Mouse (Mus musculus) lung, postnatal 4 days (tissue): Measurements from ENCODE around the gene Smndc1.

Source experiments
- DNase-seq, 2 experiments: peaks; one replicate each; pipeline ENCODE4 v3.0.0; 2021

Smndc1 gene

GRCm38 (mm10) chr19:53378421-53378820 is 12.0 kb downstream of the Smndc1 start:
- DNase-seq = no peak

DNA sequence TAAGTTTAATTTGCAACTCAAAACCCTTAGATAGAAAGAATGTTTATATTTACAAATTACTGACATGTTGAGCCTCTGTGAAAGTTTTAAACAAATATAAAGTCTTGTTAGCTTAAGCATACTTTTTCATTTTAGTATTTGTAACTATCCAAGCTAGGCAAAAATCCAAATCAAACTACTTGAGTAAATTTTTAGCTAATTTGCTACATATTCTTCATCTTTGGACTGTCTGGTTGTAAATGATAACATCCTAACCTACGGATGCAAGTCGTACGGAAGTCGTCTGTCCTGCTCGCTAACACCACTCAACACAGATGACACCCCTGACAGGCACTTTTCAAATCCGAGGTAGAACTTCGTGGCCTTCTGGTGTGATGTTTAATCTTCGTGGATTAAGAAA is 12.7 kb downstream of the Smndc1 start:
- no peak for DNase-seq

GRCm38 (mm10) chr19:53375816-53376215 is 14.6 kb downstream of the Smndc1 start:
- DNase-seq = no peak

DNA sequence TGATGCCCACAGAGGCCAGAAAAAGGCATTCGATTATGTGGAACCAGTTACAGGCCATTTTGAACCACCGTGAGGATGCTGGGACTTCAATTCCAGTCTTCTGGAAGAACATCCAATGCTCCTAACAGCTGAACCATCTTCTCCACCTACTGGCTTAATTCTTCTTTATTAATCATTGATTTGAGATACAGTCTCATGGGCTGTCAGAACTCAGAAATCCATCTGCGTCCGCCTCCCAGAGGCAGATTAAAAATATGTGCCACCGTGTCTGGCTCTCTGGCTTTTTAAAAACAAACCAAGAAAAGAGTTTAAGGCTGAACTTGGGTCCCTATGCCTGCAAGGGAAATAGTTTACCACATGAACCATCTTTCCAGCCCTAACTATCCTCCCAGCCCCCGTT is 15.1 kb downstream of the Smndc1 start:
- DNase-seq = no peak

- DNase-seq = no peak
These were observed 16.8 kb downstream of the Smndc1 start for GRCm38 (mm10) chr19:53373570-53373969.

- no peak for DNase-seq
These were observed 18.7 kb downstream of the Smndc1 start, which contains the start of gene Gm10197 for GRCm38 (mm10) chr19:53371666-53372065. TSS of gene Gm10197 (minus strand) at chr19:53371766.

- DNase-seq = no peak
These were observed 20.1 kb downstream of the Smndc1 start for GRCm38 (mm10) chr19:53370233-53370632.

DNA sequence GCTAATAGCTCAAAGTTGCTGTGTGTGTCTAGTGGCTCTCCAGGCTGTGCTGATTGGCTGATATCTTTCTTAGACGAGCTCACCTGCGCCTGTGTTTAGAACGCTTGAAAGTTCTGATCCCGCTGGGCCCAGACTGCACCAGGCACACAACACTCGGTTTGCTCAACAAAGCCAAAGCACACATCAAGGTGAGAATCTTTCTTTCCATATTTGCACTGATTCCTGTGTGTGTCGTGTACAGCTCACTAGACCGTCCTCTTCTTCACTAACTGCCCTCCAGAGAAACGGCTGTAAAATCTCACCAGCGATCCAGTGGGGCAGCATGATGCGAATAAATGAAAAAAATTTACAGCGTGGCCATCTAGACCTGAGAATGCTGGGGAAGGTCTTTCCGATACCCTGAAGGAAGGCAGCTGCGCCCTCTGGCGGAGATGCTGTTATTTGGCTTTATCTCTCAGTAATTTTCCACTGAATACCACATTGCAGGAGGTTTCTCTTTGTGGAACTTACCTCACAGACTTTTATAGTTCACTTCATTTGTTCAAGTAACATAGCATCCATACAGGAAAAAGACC is 20.8 kb downstream of the Smndc1 start:
- DNase-seq = peak; percentile 68 to 87

DNA sequence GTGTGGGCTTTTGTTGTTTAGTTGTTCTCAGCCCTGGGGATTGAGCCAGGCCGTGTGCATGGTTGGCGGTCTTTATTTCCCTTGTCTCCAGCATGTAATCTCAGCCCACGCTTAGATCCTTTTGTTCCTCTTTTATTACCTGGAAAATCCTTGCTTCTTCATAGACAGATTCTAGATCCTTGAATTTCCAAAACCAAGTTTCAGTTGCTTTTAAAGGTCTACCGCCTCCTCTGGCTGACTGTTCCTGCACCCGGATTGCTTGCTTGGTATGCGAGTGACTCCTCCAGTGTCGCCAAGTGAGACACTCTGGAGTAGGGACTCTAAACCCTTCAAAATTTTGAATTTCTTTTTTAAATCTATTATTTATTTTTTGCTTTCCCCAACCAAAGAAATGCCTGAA is 23.5 kb downstream of the Smndc1 start:
- no peak for DNase-seq

DNA sequence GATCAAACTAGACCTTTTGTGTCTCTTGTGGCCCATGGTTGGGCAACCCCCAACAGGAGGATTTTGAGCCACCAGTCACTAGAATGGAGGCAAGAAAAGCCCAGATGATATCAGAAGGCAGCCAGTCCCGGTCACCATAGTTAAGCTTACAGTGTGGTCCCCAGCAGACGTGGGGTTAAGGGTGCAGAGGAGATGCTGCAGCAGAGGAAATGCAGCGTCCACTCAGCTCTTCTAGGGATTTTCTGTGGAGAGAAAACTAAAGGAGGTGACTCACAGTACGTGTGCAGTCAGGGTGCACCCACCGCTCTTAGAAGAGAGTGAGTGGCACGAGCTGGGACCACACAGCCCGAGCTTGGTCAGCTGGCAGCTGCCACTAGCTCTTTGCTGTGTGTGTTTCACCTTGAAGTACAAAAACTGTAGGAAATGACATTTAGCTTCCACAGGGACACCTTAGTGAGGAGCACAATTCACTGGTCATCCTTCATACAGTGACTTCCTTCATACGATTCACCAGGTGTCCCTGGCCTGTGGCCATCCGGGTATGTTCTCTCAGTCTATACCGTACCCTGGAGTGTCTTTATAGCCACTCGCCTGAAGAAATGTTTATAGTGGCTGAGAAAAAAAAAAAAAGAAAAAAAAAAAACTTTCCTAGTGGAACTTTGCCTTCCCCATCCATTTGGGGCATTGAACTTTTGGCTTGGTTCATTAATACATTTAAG is 24.2 kb downstream of the Smndc1 start:
- DNase-seq = no peak

GRCm38 (mm10) chr19:53364963-53365362 is 25.4 kb downstream of the Smndc1 start:
- peak; percentile 71 to 76 for DNase-seq

DNA sequence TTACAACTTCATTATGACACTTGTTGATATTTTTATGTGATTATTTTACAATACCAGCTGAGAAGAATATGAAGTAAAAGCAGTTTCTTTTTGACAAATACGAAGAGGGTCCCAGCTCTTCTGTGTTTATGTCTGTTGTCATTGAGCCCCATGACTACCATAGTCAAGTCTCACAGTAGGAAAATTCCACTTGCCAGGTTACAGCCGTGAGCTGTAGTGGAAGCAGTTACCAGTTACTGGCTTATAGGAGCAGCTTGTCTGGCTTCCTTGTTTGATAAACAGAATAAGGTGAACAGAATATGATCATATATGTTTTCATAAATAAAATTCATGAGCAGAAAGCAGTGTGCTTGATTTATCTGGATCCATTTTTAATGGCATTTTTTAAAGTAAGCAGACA is 25.8 kb downstream of the Smndc1 start:
- no peak for DNase-seq

DNA sequence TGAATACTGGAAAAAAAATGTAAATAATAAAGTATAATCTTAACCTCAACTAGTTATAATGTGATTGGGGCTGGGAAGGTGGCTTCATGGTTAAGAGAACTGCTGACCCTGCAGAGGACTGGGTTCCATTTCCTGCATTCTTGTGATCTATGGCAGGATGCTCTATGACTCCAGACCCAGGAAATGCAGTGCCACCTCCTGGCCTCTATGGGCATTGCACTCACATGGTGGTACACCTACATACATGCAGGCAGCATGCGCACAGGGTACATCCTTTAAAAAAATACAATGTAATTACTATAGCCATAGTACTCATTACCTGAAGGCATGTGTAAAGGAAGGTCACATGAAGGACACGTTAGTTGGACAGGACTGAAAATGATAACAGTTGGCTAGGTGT is 27.4 kb downstream of the Smndc1 start:
- peak in 1 of 2 experiments; percentile 53 for DNase-seq

GRCm38 (mm10) chr19:53360265-53360958 is 30.0 kb downstream of the Smndc1 start:
- DNase-seq = no peak

DNA sequence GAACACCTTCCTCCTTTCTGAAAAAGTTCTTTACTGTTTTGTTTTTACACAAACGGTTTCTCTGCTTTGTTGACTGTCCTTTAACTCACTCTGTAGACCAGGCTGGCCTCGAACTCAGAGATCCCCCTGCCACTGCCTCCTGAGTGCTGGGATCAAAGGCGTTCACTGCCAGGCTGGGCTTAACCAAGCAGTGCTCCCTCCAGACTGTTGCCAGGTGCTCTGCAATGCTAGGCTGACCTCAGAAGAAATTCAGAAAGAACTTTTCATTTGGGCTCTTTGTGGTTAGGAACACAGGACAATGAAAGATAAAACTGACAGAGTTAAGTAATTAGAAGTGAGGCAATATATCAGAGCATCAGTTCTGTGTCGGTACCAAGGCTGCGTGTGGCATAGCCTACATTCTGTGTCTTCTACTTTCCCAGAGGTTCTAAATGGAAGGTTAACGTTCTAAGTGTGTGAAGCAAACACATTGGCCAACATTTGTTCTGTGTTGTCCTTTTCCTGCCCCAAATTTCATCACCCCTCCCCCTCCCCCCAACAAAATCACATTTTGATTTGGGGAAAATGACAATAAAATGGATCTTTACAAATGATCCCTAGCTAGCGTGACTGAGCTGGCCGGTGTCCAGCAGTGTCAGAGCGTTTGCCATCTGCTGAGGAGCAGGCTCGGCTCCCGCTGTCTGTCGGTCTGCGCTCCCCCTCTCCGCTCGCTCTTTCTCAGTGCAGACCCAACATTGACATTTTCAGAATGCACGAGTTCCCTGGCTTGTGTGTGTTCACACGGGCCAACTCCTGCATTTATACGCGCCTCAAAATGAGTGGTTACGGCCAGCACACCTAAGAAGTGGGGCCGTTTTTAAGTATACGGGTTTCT is 31.0 kb downstream of the Smndc1 start:
- peak; percentile 34 to 56 for DNase-seq

DNA sequence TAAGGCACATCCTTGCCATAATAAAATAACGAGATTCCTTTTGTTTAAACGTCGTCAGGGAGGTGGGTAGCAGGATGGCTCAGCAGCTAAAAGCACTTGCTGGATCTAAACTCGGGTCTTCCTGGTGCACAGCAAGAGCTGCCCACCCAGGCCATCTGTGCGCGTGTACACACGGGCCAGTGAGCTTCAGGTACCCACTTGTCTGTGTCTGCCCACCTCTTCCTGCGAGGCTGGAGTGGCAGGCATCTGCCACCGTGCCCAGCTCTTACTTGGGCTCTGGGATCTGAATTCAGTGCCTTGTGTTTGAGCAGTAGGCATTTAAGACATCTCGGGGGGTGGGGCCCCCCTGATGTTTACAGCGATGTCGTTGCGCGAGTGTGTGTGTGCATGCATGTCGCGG is 35.3 kb downstream of the Smndc1 start:
- DNase-seq = no peak

- DNase-seq = no peak
These were observed 35.9 kb downstream of the Smndc1 start for GRCm38 (mm10) chr19:53354271-53355000.

GRCm38 (mm10) chr19:53353864-53354263 is 36.5 kb downstream of the Smndc1 start:
- no peak for DNase-seq

DNA sequence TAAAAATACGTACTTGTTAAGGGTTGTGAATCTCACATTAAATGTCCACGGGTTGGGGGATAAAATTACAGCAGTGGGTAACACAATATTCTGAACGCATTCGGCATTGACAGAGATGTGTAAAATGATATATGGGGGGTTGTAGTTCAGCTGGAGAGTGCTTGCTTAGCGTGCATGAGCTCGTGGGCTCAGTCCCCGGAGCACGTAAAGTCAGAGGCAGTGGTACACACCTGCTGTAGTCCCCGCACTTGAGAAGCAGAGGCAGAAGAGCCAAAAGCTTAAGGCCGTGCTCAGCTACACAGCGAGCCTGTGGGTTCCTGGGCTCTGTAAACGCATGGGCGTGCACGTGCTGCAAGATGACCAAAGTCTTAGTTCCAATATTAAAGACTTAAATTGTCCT is 44.6 kb downstream of the Smndc1 start:
- DNase-seq = no peak

GRCm38 (mm10) chr19:53344062-53344461 is 46.3 kb downstream of the Smndc1 start:
- DNase-seq = no peak

DNA sequence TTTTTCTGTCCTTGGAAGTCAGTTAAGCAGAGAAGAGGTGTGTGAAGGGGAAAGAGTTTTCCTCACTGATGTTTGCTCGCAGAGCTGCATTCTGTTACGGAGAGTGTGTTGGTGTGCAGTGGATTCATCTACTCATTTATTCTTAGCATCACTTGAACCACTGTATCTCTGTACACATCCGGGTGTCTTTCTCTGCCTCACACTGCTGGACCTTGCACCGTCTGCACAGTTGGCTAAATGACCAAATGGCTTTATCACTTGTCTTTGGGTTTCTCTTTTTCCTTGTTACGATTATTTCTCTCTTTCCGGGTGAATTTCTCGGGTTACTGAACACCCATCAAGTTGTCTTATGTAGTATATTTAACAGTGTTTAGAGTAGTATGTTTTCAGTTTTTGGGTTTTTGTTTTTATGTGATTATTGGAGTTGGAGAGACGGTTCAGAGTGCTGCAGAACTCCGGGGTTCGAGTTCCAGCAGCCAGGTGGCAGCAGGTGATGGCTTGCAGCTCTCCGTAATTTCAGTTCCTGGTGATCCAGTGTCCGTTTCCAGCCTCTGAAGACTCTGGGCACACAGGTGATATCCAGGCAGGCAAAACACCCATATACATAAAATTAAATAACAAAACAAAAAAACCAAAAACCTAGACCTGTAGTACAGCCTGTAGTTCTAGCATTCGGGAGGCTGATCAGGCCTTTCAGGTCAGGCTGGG is 47.0 kb downstream of the Smndc1 start:
- no peak for DNase-seq

- peak in 1 of 2 experiments; percentile 31 for DNase-seq
These were observed 50.0 kb downstream of the Smndc1 start for GRCm38 (mm10) chr19:53340423-53340822.
